Mouse (Mus musculus) lung, postnatal 36 days (tissue): Measurements from ENCODE around the gene Fancd2.

Source experiments
- DNase-seq: peaks from one replicate; pipeline ENCODE4 v3.0.0; 2022; ENCODE audit warnings: mixed read lengths

Fancd2 gene

GRCm38 (mm10) chr6:113530932-113531839, at the start of gene Fancd2, which contains the start of gene Emc3:
Gene Fancd2 (plus strand): TSS chr6:113531682.
Gene Emc3 (minus strand): TSS chr6:113531652.
- DNase-seq: peak; percentile 92

GRCm38 (mm10) chr6:113482477-113483099, 48.9 kb upstream of the Fancd2 start:
- peak; percentile 28 for DNase-seq

DNA sequence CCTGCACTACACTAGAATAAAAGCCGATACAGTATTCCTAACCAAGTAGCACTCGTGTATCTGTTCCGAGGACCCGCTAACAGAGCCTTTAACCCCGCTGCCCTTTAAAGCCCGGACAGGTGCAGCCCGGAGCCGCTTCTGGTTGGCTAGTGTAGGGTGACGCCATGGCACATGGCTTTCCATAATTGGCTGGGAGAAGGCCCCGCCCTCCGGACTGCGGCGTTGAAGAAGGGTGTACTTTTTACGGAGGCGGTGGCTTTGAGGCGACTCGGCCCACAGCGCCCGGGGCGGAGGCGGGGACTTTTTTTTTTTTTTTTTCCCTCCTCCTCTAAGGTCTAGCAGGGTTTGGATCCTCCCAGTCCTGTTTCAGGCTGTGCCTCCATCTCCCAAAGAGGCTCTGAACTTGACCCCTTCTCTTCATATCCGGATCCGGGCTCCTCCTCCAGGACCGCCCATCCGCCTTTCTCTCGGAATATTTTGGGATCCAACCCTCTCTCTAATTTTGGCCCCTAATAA, 48.3 kb upstream of the Fancd2 start, which contains the start of gene Creld1:
Gene Creld1 (plus strand): TSS at position 198 of the 516 bp plus-strand sequence.
- peak; percentile 98 for DNase-seq

- no peak for DNase-seq
Observed at GRCm38 (mm10) chr6:113483729-113484128, 47.8 kb upstream of the Fancd2 start.

DNA sequence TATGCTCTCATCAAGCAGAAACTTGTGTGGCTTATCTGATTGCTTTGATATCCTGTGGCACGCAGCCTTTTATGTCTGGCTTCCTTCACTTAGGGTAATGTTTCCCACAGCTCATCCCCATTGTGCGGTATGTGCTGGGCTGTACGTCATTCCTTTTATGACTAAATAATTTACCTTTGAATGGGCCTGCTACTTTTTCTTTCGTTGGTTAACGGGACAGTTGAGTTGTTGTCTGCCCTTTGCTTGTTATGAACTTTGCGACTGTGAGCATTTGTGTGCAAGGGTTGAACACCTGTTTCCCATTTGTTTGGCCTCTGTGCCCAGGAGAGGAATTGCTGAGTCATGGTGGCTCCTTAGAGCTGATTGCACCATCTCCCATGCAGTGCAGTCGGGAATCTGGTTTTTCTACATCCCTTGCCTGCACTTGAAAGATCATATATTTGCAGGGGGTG, 44.3 kb upstream of the Fancd2 start:
- peak; percentile 79 for DNase-seq

- no peak for DNase-seq
Observed at GRCm38 (mm10) chr6:113489410-113489809, 42.1 kb upstream of the Fancd2 start.

DNA sequence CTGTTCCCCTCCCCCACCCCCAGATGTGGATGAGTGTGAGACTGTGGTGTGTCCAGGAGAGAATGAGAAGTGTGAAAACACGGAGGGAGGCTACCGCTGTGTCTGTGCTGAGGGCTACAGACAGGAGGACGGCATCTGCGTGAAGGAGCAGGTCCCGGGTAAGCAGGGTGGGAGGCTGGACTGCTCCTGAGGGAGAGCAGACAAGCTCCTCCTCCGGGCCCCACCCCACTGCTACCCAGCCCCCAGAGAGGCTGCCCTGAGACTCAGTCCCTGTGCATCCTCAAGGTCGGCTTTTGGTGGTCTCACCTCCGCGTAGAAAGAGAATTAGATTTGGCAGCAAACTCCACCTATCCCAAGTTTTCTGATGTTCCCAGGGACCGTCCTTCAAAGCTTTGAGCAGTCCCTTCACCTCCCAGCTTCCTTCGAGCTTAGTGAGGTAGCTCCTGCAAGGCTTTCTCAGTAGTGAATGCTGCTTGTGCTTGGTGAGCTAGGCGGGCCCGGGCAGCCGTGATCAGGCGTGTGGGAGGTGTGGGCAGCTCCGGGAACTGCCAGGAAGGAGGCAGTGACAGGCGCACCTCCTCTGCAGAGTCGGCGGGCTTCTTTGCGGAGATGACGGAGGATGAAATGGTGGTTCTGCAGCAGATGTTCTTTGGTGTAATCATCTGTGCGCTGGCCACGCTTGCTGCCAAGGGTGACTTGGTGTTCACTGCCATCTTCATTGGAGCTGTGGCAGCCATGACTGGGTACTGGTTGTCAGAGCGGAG, 39.2 kb upstream of the Fancd2 start:
- DNase-seq: no peak

DNA sequence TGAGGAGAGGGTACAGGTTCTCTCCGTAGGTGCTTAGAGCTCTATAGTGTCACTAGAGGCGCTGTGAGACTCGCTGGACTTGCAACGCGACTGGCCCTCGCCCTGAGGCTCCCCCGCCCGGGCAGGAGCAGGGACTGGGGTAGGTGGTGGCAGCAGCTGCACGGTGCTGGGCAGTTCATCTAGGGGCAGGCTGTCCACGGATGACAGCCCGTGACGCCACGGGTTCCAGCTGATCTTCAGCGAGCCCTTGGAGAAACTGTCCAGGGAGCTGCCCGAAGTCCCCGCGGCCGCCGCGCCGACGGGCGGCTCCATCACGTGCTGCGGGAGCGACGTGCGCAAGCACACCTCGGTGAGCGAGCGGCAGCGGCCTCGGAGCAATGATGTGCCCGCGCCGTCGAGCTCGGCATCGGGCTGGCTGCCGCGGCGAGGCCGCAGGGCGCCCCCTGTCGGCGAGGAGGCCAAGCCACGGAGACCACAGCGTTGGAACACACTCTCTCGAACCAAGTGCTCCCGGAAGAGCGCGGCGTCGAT, 37.2 kb upstream of the Fancd2 start:
- DNase-seq: peak; percentile 84

DNA sequence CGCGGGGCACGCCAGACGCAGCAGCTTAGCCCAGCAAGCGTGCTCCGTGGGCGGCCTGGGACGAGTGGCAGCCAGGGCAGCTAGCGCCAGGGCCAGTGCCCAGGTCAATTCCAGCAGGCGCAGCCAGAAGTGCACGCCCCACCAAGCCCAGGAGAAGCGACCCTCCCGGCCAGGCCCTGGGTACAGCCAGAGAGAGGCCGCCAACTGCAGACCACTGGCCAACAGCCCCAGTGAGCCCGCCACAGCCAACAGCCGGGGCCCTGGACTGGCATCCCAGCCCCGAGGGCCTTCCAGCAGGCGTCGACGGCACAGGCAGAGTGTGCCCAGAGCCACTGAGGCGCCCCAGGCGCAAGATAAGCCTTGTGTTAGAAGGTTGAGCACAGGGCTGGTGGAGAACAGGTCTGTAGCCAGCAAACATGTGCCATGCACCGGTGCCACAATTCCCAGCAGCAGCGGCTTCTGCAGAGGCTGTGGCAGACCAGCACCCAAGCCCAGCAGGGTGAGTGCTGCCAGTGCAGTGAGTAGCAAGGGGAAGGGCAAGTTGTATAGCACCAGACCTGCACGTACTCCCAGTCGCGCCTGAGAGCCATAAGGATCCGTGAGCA, 36.3 kb upstream of the Fancd2 start:
- no peak for DNase-seq

GRCm38 (mm10) chr6:113499346-113499745, 32.1 kb upstream of the Fancd2 start:
- DNase-seq: no peak

DNA sequence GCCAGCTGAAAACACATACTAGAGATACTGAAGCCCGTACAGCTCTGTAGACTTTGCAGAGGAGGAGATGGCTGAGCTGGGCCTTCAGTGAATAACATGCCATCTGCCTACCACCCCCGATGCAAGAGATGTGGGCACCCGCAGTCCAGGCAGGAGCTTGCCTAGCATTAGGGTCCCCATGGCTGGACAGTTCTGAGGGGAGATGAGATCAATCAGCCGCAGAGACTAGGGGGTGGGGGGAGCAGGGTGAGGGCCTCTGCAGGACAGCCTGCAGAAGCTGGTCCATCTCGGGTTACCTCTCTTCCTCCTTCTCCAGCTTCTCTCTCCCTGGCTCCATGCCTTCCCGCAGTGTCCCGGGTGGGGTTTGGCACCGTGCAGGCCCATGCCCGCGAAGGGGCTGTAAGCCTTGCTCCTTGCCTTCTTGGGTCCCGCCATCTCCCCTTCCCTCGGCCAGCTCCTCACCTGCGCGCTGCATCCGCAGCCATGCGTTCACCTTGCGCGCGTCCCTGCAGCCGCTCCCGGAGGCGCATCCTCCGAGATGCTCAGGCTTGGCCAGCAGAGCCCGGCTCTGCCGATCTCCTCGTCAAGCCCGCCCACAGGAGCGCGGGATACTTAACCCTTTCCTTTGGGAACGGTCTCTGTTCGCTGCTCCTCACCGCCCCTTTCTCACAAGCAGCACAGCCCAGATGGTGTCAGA, 29.9 kb upstream of the Fancd2 start, which contains the start of gene Prrt3:
Gene Prrt3 (minus strand): TSS at position 544 of the 697 bp plus-strand sequence.
- DNase-seq: no peak

DNA sequence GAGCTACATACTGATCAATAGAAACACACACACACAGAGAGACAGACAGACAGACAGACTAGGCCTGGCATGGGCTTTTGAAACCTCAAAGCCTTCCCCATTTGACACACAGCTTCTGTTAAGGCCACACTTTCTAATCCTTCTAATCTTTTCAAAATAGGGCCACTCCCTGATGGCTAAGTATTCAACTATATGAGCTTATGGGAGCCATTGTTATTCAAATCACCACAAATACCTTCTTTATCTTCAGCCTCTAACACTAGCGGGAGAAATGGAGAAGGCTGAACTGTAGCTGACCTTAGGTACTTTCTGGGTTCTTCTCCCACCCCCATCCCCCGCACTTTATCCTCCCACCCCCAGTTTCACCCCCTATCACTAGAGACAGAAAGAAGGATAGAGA, 28.7 kb upstream of the Fancd2 start:
- no peak for DNase-seq

- DNase-seq: no peak
Observed at GRCm38 (mm10) chr6:113505689-113506088, 25.8 kb upstream of the Fancd2 start.

- DNase-seq: no peak
Observed at GRCm38 (mm10) chr6:113507130-113507529, 24.4 kb upstream of the Fancd2 start.

- DNase-seq: no peak
Observed at GRCm38 (mm10) chr6:113508272-113508946, 23.1 kb upstream of the Fancd2 start.

GRCm38 (mm10) chr6:113508947-113509280, 22.6 kb upstream of the Fancd2 start:
- no peak for DNase-seq

DNA sequence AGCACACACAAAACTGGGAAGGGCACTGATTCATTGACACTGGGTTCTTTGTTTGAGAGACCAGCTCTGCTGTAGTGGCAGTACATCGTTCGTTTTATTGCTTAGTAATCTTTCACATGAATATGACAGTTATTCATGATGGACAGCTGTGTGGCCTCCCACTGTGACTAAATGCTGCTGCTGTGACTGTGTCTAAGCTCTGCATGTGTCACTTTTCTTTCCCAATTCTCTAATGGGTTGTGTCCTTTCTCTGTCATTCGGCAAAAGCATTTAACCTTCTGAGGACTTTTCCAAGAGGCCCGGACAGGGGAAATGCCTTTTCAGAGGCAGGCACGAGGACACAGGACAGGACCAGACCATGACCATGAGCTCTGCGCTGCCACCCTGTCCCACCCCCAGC, 17.5 kb upstream of the Fancd2 start:
- no peak for DNase-seq

GRCm38 (mm10) chr6:113514600-113514999, 16.9 kb upstream of the Fancd2 start:
- no peak for DNase-seq

DNA sequence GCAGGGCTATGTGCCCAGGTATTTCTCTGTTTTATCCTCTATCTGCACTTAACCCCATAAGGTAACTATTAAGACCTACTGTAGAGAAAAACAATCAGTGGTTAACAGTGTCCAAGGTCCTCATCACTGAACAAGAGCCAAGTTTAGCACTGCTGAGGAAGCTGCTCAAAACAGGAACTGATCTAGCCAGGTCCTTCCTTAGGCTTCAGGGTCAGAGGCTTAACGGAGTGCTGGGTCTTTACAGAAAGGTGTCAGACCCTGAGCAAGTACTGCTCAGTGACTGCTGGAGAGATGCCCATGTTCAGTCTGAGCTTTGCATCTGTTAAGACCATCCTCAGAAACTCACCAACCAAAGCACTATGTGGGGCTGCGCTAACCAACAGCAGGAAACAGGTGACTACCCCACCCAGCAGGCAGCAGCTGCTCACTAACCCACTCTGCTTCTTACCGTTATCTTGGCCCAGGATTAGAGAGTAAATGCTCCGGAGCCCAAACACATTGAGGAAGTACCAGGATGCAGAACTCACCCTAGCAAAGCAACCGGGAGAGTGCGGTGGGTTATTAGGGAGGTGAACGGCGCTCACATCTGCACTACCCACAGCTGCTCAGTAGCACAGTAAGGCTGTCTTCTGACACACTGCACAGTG, 13.9 kb upstream of the Fancd2 start:
- no peak for DNase-seq

GRCm38 (mm10) chr6:113522310-113522709, 9.2 kb upstream of the Fancd2 start:
- DNase-seq: no peak
